Mouse (Mus musculus): ENCODE measurements around the gene Cep83. TPM values are rescaled to one million over a fixed set of nuclear protein-coding genes. Genes with fewer than 3 reads are reported as not detected.

The Cep83 gene
- 26.0 and 26.7 TPM in 2 replicates for polyA plus RNA-seq (2012; rRNA removed)

DNA sequence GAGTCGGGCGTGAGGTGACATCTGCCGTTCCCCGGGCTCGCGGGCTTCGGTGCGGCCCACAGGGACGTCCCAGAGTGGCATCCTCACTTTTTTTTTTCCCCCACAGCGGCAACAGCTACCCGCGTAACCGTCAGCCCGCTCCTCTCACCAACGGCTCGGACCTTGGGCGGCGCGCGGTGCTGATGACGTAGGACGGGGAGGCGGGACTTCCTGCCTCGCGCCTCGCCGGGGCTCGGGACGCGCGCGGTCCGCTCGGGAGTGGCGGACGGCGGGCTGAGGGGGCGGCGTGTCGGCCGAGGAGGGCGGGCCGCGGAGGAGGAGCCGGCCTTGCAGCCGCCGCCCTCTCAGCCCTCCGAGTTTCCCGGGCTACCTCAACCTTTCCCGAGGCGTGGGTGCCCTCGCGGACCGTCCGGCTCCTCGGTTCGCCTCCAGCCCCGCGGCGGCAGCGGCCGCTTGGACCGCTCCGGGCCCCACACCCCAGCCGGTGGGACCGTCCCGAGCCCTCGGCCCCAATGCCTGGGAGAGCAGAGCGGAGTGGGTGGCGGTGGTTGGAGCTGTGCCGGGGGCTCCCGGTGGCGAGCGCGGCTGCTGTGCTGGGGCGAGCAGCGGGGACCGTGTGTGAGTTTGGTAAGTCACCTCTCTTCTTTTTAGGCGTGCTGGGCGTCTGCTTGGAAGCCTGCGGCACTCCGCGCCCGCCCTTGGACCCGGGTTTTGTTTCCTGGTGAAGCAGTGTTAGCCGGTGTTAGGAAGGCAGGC lies at the start of gene Cep83:
Gene Cep83, plus strand, starts transcription at position 235 of the 756 bp plus-strand sequence.
- under 1% methylated on average over 86 of the region's 86 CpGs for WGBS
- Histone ChIP-seq H3K4me1 (ENCODE audit: control insufficient read depth, insufficient read depth, low read length) (peaks cover 2% of the 10 kb centered on the region; the same call in 1 of the 2 replicates), H3K27me3 (ENCODE audit: control insufficient read depth, insufficient read depth, low read length) (no peaks in the 10 kb centered on the region), H3K4me3 (replicated peaks; ENCODE audit: insufficient read depth, low read depth, low read length) (peak within 1 kb of the TSS; percentile 77), H3K27ac (ENCODE audit: insufficient read depth, low read length) (peak within 1 kb of the TSS; percentile 83)
- DNase-seq = peak; percentile 96
- TF ChIP-seq POLR2A (IDR thresholded peaks at IDR 0.05; ENCODE audit: borderline replicate concordance, insufficient read depth, low read length) (peak; percentile 90), CTCF (IDR thresholded peaks at IDR 0.05; ENCODE audit: borderline replicate concordance, insufficient read depth, low read depth, low read length) (no peak)

DNA sequence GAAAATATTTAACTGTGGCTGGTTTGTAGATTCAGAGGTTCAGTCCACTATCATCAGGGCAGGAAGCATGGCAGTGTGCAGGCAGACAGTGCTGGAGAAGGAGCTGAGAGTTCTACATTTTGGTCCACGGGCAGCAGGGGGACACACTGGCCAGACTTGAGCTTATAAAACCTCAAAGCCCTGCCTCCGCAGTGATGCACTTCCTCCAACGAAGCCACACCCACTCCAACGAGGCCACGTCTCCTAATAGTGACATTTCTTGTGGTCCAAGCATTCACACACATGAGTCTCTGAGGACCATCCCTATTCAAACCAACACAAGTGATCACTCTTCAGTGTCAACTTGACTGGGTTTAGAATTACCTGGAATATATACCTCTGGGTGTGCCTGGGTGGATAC lies 49.2 kb upstream of the Cep83 start:
- H3K27me3 ChIP-seq (ENCODE audit: control insufficient read depth, insufficient read depth, low read length) = no peaks in the 10 kb centered on the region
- 73% methylated on average over 5 of the region's 5 CpGs for WGBS
- no peak for DNase-seq
- H3K27ac ChIP-seq (ENCODE audit: insufficient read depth, low read length) = no peak overlapping the region
- no peak overlapping the region for H3K4me3 ChIP-seq (replicated peaks; ENCODE audit: insufficient read depth, low read depth, low read length)
- H3K4me1 ChIP-seq (ENCODE audit: control insufficient read depth, insufficient read depth, low read length) = no peaks in the 10 kb centered on the region
- TF ChIP-seq POLR2A (IDR thresholded peaks at IDR 0.05; ENCODE audit: borderline replicate concordance, insufficient read depth, low read length) = no peak
- TF ChIP-seq CTCF (IDR thresholded peaks at IDR 0.05; ENCODE audit: borderline replicate concordance, insufficient read depth, low read depth, low read length) = no peak

DNA sequence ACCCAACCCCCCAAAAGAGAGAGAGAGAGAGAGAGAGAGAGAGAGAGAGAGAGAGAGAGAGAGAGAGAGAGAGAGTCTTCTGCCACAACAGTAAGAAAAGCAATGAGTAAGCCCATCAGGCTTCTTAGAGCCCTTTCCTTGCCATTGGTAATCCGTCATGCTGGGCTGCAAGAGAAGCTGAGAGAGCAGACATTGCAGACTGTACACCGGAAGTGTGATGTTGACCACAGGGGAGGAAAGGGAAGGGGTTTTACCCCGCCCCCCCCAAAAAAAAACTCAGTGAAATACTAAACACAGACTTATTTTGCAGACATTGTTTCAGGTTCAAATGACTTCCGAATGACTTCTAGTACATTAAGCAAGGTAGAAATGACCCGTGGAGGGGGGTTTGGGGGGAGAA lies 48.4 kb upstream of the Cep83 start:
- Histone ChIP-seq H3K27me3 (ENCODE audit: control insufficient read depth, insufficient read depth, low read length) (no peaks in the 10 kb centered on the region), H3K27ac (ENCODE audit: insufficient read depth, low read length) (no peak overlapping the region), H3K4me1 (ENCODE audit: control insufficient read depth, insufficient read depth, low read length) (no peaks in the 10 kb centered on the region), H3K4me3 (replicated peaks; ENCODE audit: insufficient read depth, low read depth, low read length) (no peak overlapping the region)
- TF ChIP-seq CTCF (IDR thresholded peaks at IDR 0.05; ENCODE audit: borderline replicate concordance, insufficient read depth, low read depth, low read length) = no peak
- WGBS = 79% methylated on average over 5 of the region's 5 CpGs
- no peak for DNase-seq

DNA sequence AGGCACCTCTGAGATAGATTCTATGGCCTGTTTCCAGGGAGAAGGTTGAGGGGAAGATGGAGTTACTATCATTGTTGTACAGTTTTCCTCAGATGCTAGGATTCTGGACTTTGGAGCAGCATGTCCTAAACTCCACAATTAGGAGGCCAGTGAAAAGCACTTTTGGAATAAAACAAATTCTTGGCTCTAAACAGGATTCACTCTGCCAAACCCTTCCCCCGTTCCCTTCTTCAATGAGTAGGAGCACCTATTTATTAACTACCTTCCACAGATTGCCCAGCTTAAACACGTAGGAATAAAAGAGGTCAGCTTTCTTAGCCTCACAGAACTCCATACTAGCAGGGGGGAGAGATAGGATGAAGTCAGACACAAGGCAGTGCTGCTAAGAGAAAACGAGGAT lies 24.4 kb upstream of the Cep83 start:
- Histone ChIP-seq H3K4me1 (ENCODE audit: control insufficient read depth, insufficient read depth, low read length) (no peaks in the 10 kb centered on the region), H3K27ac (ENCODE audit: insufficient read depth, low read length) (no peak overlapping the region), H3K4me3 (replicated peaks; ENCODE audit: insufficient read depth, low read depth, low read length) (no peak overlapping the region), H3K27me3 (ENCODE audit: control insufficient read depth, insufficient read depth, low read length) (no peaks in the 10 kb centered on the region)
- 68% methylated on average over 3 of the region's 3 CpGs for WGBS
- DNase-seq = no peak
- no peak for TF ChIP-seq POLR2A (IDR thresholded peaks at IDR 0.05; ENCODE audit: borderline replicate concordance, insufficient read depth, low read length)
- TF ChIP-seq CTCF (IDR thresholded peaks at IDR 0.05; ENCODE audit: borderline replicate concordance, insufficient read depth, low read depth, low read length) = no peak

DNA sequence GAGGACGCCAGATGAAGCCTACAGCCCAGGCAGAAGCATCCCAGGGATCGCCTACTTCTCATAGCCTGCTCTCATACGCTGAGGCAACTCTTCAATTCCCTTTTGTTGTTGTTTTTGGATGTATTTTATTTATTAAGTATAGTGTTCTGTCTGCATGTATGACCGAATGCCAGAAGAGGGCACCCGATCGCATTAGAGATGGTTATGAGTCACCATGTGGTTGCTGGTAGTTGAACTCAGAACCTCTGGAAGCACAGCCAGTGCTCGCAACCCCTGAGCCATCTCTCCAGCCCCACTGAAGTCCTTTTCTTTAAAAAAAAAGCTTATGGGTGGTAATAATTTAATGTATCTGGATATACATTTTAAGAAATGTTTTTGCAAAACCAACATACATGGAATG lies 24.0 kb upstream of the Cep83 start:
- DNase-seq = no peak
- WGBS = 93% methylated on average over 7 of the region's 7 CpGs
- TF ChIP-seq POLR2A (IDR thresholded peaks at IDR 0.05; ENCODE audit: borderline replicate concordance, insufficient read depth, low read length) = no peak
- no peak for TF ChIP-seq CTCF (IDR thresholded peaks at IDR 0.05; ENCODE audit: borderline replicate concordance, insufficient read depth, low read depth, low read length)
- H3K4me3 ChIP-seq (replicated peaks; ENCODE audit: insufficient read depth, low read depth, low read length) = no peak overlapping the region
- no peak overlapping the region for H3K27ac ChIP-seq (ENCODE audit: insufficient read depth, low read length)
- H3K4me1 ChIP-seq (ENCODE audit: control insufficient read depth, insufficient read depth, low read length) = no peaks in the 10 kb centered on the region
- H3K27me3 ChIP-seq (ENCODE audit: control insufficient read depth, insufficient read depth, low read length) = no peaks in the 10 kb centered on the region

DNA sequence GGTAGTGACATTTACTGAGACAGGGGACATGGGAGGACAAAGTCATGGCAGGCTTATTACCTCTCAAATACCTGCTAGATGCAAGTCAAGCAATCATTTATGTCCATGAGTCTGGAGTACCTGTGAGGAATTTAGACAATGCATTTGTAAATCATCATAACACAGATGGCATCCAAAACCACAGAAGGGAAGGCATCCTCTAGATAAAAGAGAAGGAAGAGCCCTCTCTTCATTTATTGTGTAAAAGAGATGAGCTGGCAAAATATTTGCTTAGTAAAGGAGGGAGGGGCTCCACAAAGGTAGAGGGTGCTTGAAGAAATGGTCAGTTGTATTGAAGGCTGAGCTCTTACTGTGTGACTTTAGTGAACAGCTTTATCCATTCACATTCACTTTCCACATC lies 20.3 kb upstream of the Cep83 start:
- Histone ChIP-seq H3K4me1 (ENCODE audit: control insufficient read depth, insufficient read depth, low read length) (no peaks in the 10 kb centered on the region), H3K4me3 (replicated peaks; ENCODE audit: insufficient read depth, low read depth, low read length) (no peak overlapping the region), H3K27ac (ENCODE audit: insufficient read depth, low read length) (no peak overlapping the region), H3K27me3 (ENCODE audit: control insufficient read depth, insufficient read depth, low read length) (no peaks in the 10 kb centered on the region)
- no peak for DNase-seq
- TF ChIP-seq CTCF (IDR thresholded peaks at IDR 0.05; ENCODE audit: borderline replicate concordance, insufficient read depth, low read depth, low read length) (no peak), POLR2A (IDR thresholded peaks at IDR 0.05; ENCODE audit: borderline replicate concordance, insufficient read depth, low read length) (no peak)

DNA sequence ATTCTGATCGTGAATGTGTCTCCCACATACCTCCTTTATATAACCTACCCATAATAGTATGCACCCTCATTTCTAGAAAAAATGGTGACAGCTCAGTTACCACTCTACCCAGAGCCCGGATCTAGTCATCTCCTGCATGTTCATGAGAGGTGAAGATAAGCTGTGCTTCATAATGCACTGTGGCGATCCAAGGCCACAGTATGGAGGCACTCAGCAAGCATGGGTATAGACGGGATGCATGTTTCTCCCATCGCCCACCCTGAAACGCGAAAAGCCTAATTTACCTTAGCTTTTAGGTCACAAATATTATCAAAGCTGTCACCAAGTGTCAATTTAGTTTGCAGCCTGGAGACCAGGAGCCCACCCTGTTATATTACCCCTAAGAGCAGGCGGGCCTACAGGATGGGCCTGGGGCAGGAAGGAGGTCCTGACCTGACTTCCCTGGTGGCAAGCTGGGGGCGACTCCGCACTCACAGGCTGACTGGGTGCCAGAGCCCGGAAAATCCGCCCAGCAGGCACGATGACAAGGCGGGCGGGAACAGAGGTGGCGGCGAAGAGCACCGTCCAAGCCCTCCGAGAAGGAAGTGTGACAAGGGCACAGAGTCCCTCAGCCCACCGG lies 544 bp upstream of the Cep83 start:
- peak overlapping the region; percentile 83 for H3K27ac ChIP-seq (ENCODE audit: insufficient read depth, low read length)
- no peaks in the 10 kb centered on the region for H3K27me3 ChIP-seq (ENCODE audit: control insufficient read depth, insufficient read depth, low read length)
- under 1% methylated on average over 20 of the region's 20 CpGs for WGBS
- no peak for DNase-seq
- TF ChIP-seq POLR2A (IDR thresholded peaks at IDR 0.05; ENCODE audit: borderline replicate concordance, insufficient read depth, low read length) (no peak), CTCF (IDR thresholded peaks at IDR 0.05; ENCODE audit: borderline replicate concordance, insufficient read depth, low read depth, low read length) (no peak)
- H3K4me1 ChIP-seq (ENCODE audit: control insufficient read depth, insufficient read depth, low read length) = peaks cover 2% of the 10 kb centered on the region; the same call in 1 of the 2 replicates
- H3K4me3 ChIP-seq (replicated peaks; ENCODE audit: insufficient read depth, low read depth, low read length) = peak overlapping the region; percentile 77

DNA sequence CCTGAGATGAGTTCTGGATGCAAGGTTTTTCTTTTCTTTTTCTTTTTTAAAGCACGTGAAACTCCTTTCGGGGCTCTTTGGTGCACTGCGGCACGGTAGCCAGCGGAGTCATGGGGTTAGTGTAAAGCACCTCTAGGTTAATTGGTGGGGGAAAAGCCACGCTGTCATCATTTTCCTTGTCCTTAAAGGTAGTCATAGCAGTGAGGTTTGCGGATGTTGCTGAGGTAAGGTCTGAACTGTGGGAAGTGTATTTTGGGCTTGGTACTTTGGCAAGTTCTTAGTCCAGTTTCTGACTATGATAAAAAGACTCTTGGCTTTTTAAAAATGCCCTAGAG lies 689 bp downstream of the Cep83 start:
- no peaks in the 10 kb centered on the region for H3K27me3 ChIP-seq (ENCODE audit: control insufficient read depth, insufficient read depth, low read length)
- no peak for DNase-seq
- H3K27ac ChIP-seq (ENCODE audit: insufficient read depth, low read length) = peak overlapping the region; percentile 9
- peak overlapping the region; percentile 77 for H3K4me3 ChIP-seq (replicated peaks; ENCODE audit: insufficient read depth, low read depth, low read length)
- TF ChIP-seq CTCF (IDR thresholded peaks at IDR 0.05; ENCODE audit: borderline replicate concordance, insufficient read depth, low read depth, low read length) (no peak), POLR2A (IDR thresholded peaks at IDR 0.05; ENCODE audit: borderline replicate concordance, insufficient read depth, low read length) (no peak)
- 2% methylated on average over 7 of the region's 7 CpGs for WGBS
- H3K4me1 ChIP-seq (ENCODE audit: control insufficient read depth, insufficient read depth, low read length) = peaks cover 2% of the 10 kb centered on the region; the same call in 1 of the 2 replicates
